In the genomic region with DNA sequence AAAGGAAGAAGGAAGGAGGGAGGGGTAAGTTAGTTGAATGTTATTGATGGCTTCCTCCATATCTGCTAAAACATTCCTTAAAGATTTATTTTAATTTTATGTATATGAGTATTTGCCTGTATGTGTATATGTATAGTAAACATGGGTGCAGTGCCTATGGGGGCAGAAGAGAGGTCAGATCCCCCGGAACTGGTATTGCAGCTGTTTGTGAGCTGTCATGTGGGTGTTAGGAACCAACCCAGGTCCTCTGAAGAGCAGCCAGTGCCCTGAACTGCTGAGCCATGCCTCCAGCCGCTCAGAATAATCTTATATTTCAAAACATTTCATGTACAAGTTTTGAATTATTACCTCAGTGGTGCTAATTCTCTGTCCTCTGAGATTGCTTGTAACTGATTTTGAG, we compare ENCODE assay signal across 24 mouse cellular contexts.
DNase-seq lines count a peak whose midpoint lies in the region; ATAC-seq and TF ChIP-seq lines count a peak whose summit lies in the region.
"Had no signal": no experiment of that assay in that cellular context is flagged by ENCODE, and none has a peak within 500 bp of the region (broad histone marks: within the 10 kb centered on the region; RNA-seq: fewer than 3 reads in every experiment).

No protein-coding gene starts in this region.

- DNase-seq in kidney, adult 8-10 months: no peak
- DNase-seq in NIH3T3 (ENCODE audit: low read depth): peak; percentile 44
- DNase-seq in thymus, postnatal 10 days (ENCODE audit: low spot score in 2 of 2): no peak
- DNase-seq in layer of hippocampus, adult 9-11 months: no peak
- DNase-seq: adrenal gland, adult 8-10 months; adrenal gland, postnatal 14 days; adrenal gland, postnatal 36 days; cerebellum, adult 11-12 months; cerebellum, adult 2 months; cerebellum, adult 9-10 months; cerebellum, postnatal 10 days; cerebellum, postnatal 25 days; forebrain, postnatal 0 days had no signal

- no peak overlapping the region for H3K4me3 ChIP-seq in kidney, embryonic 15.5 days (replicated peaks)
- H3K4me3 ChIP-seq in C2C12 (ENCODE audit: insufficient read depth, poor library complexity, severe bottlenecking) (no peak overlapping the region), myocyte (no peak overlapping the region)
- H3K4me3 ChIP-seq in intestine, postnatal 0 days (ENCODE audit: low read depth, low read length): no peak overlapping the region
- H3K4me3 ChIP-seq: embryonic facial prominence, embryonic 10.5 days; embryonic facial prominence, embryonic 12.5 days; forebrain, embryonic 13.5 days; forebrain, embryonic 15.5 days had no signal

- TF ChIP-seq POLR2A in myocyte (IDR thresholded peaks at IDR 0.05; ENCODE audit: insufficient read length, low read depth): no peak

- H3K79me3 ChIP-seq in C2C12 (ENCODE audit: low read depth): peaks cover 37% of the 10 kb centered on the region

- no peak for ATAC-seq in kidney, embryonic 15.5 days (replicated peaks; ENCODE audit: low FRiP score)
- no peak for ATAC-seq in intestine, postnatal 0 days
- ATAC-seq: CD4-positive, CD25-positive, alpha-beta regulatory T cell, adult 4 months; forebrain, embryonic 13.5 days; forebrain, embryonic 15.5 days; forebrain, postnatal 0 days had no signal

- no peaks in the 10 kb centered on the region for H3K27me3 ChIP-seq in kidney, embryonic 15.5 days
- H3K27me3 ChIP-seq in C2C12 (ENCODE audit: control insufficient read depth, insufficient read depth, insufficient read length): no peaks in the 10 kb centered on the region
- no peaks in the 10 kb centered on the region for H3K27me3 ChIP-seq in myocyte (ENCODE audit: control insufficient read depth, insufficient read depth, insufficient read length)
- no peaks in the 10 kb centered on the region for H3K27me3 ChIP-seq in intestine, postnatal 0 days (replicated peaks; ENCODE audit: control insufficient read depth, insufficient read depth, low read length)
- H3K27me3 ChIP-seq: CH12.LX; embryonic facial prominence, embryonic 12.5 days; forebrain, embryonic 13.5 days; forebrain, embryonic 15.5 days had no signal

- peaks cover 43% of the 10 kb centered on the region for H3K4me1 ChIP-seq in kidney, embryonic 15.5 days
- H3K4me1 ChIP-seq in intestine, postnatal 0 days (replicated peaks; ENCODE audit: control insufficient read depth, insufficient read depth, low read length): 0 out of 2 replicates have a peak, but pooled peaks cover 7% of the 10 kb centered on the region
- H3K4me1 ChIP-seq: forebrain, embryonic 15.5 days had no signal

- H3K36me3 ChIP-seq in kidney, embryonic 15.5 days: peaks cover 5% of the 10 kb centered on the region
- H3K36me3 ChIP-seq in C2C12 (ENCODE audit: control insufficient read depth, insufficient read depth): no peaks in the 10 kb centered on the region
- no peaks in the 10 kb centered on the region for H3K36me3 ChIP-seq in myocyte (ENCODE audit: control insufficient read depth, insufficient read depth)
- no peaks in the 10 kb centered on the region; the same call in 1 of the 2 replicates for H3K36me3 ChIP-seq in intestine, postnatal 0 days (ENCODE audit: control insufficient read depth, insufficient read depth)
- H3K36me3 ChIP-seq: embryonic facial prominence, embryonic 12.5 days; forebrain, embryonic 15.5 days; G1E had no signal

- 35% methylated on average over 2 of the region's 2 CpGs for WGBS in kidney, embryonic 15.5 days
- WGBS in intestine, postnatal 0 days: 48% methylated on average over 2 of the region's 2 CpGs

- H3K4me2 ChIP-seq in kidney, embryonic 15.5 days: no peak overlapping the region
- H3K4me2 ChIP-seq in myocyte (ENCODE audit: low read depth): no peak overlapping the region
- no peak overlapping the region for H3K4me2 ChIP-seq in intestine, postnatal 0 days (replicated peaks; ENCODE audit: low read depth)
- H3K4me2 ChIP-seq: embryonic facial prominence, embryonic 12.5 days; forebrain, embryonic 13.5 days; forebrain, embryonic 15.5 days had no signal

- no peak overlapping the region for H3ac ChIP-seq in C2C12 (ENCODE audit: control insufficient read depth, insufficient read length, low read depth)
- H3ac ChIP-seq in myocyte (ENCODE audit: control insufficient read depth, insufficient read length): no peak overlapping the region

- no peak overlapping the region for H3K9ac ChIP-seq in kidney, embryonic 15.5 days
- no peak overlapping the region for H3K9ac ChIP-seq in intestine, postnatal 0 days (ENCODE audit: low read depth, low read length)
- H3K9ac ChIP-seq: embryonic facial prominence, embryonic 12.5 days; forebrain, embryonic 13.5 days; forebrain, embryonic 15.5 days; forebrain, postnatal 0 days had no signal

- H3K27ac ChIP-seq in kidney, embryonic 15.5 days: 0 out of 2 replicates have a peak overlapping the region, but pooled peaks have one; percentile 41
- no peak overlapping the region for H3K27ac ChIP-seq in intestine, postnatal 0 days (ENCODE audit: low read depth, low read length)
- H3K27ac ChIP-seq: embryonic facial prominence, embryonic 10.5 days; embryonic facial prominence, embryonic 12.5 days; forebrain, embryonic 13.5 days; forebrain, embryonic 15.5 days had no signal

- H3K79me2 ChIP-seq in C2C12 (ENCODE audit: control insufficient read depth, insufficient read depth) (peaks cover 91% of the 10 kb centered on the region), myocyte (ENCODE audit: control insufficient read depth, insufficient read depth) (peaks cover 39% of the 10 kb centered on the region)

- TF ChIP-seq CTCF in C2C12 (IDR thresholded peaks at IDR 0.05; ENCODE audit: control insufficient read depth, insufficient read depth, insufficient read length): no peak
- no peak for TF ChIP-seq CTCF in intestine, postnatal 0 days (IDR thresholded peaks at IDR 0.05; ENCODE audit: low read depth)

- no peaks in the 10 kb centered on the region for H3K9me3 ChIP-seq in kidney, embryonic 15.5 days (replicated peaks)
- H3K9me3 ChIP-seq in intestine, postnatal 0 days (ENCODE audit: control insufficient read depth): no peaks in the 10 kb centered on the region
- H3K9me3 ChIP-seq: embryonic facial prominence, embryonic 10.5 days; embryonic facial prominence, embryonic 12.5 days; forebrain, embryonic 13.5 days; forebrain, embryonic 15.5 days had no signal

TF ChIP-seq in C2C12, 6 proteins besides CTCF, POLR2A, EP300 and RAD21:
- TF ChIP-seq MAX (IDR thresholded peaks at IDR 0.05) (no peak), MYOG (IDR thresholded peaks at IDR 0.05; ENCODE audit: control insufficient read depth, extremely low read depth, insufficient read length) (no peak), USF1 (IDR thresholded peaks at IDR 0.05; ENCODE audit: low read depth) (no peak), FOSL1 (IDR thresholded peaks at IDR 0.05; ENCODE audit: insufficient read depth, low read length, poor library complexity, severe bottlenecking) (no peak), MYOD1 (IDR thresholded peaks at IDR 0.05; ENCODE audit: control insufficient read depth, insufficient read length, low read depth) (peak; percentile 17)

TF ChIP-seq in myocyte, 11 proteins besides CTCF, POLR2A, EP300 and RAD21:
- no peak for TF ChIP-seq TCF12 (IDR thresholded peaks at IDR 0.05; ENCODE audit: insufficient read depth, poor library complexity, severe bottlenecking)
- TF ChIP-seq MYOD1 (IDR thresholded peaks at IDR 0.05; ENCODE audit: control insufficient read depth in 1 of 3, insufficient read length in 2 of 3, low read depth in 2 of 3): peak in 2 of 3 experiments; percentile 61 to 79
- TF ChIP-seq E2F4 (IDR thresholded peaks at IDR 0.05; ENCODE audit: insufficient read depth): no peak
- TF ChIP-seq USF1 (IDR thresholded peaks at IDR 0.05; ENCODE audit: low read depth): no peak
- peak in 1 of 3 experiments; percentile 13 for TF ChIP-seq MYOG (IDR thresholded peaks at IDR 0.05; ENCODE audit: control insufficient read depth in 1 of 3, insufficient read depth in 1 of 3, insufficient read length in 2 of 3, low read depth in 2 of 3)
